Mouse (Mus musculus) A20 (cell line): Measurements from ENCODE around the gene Nicn1.
A peak's percentile ranks its signal among the peaks of the same experiment; 100 is the strongest.
"Not testable (repeated sequence)": the region's sequence is repeated elsewhere in the genome, so short reads cannot be mapped to it uniquely, and the experiment has no call there.

Experiments
- DNase-seq: peaks from one replicate; pipeline ENCODE4 v3.0.0-alpha.2; 2011; ENCODE audit warnings: low read depth, low spot score

The Nicn1 gene

DNA sequence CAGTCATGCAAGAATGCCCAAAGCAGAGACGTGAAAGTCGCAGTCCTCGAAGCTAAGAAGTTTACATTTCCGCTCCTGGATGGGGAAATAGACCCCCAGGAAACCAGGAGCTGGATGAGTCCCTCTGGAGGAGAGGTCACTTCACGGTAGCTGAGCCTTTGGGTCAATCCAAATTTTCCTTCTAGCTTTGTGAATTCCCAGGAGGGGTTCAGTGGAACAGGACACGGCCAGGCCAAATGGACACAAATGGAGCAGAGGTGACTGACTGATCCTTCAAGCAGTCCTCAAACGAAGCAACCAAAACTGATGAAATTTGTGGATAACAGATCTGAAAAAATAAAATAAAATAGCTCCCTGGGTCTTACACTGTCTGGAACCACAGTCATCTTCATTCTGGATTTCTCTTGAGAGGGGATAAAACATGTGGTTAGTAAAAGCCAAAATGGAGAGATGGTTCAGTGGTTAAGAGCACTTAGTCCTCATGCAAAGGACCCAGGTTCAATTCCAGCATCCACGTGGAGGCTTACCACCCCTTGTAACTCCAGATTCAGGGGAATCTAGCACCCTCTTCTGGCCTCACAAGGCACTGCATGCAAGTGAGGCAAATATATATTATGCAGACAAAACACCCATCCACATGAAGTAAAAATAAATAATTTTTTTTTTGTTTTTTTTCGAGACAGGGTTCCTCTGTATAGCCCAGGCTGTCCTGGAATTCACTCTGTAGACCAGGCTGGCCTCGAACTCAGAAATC, 11.4 kb upstream of the Nicn1 start:
- DNase-seq: peak; percentile 77

DNA sequence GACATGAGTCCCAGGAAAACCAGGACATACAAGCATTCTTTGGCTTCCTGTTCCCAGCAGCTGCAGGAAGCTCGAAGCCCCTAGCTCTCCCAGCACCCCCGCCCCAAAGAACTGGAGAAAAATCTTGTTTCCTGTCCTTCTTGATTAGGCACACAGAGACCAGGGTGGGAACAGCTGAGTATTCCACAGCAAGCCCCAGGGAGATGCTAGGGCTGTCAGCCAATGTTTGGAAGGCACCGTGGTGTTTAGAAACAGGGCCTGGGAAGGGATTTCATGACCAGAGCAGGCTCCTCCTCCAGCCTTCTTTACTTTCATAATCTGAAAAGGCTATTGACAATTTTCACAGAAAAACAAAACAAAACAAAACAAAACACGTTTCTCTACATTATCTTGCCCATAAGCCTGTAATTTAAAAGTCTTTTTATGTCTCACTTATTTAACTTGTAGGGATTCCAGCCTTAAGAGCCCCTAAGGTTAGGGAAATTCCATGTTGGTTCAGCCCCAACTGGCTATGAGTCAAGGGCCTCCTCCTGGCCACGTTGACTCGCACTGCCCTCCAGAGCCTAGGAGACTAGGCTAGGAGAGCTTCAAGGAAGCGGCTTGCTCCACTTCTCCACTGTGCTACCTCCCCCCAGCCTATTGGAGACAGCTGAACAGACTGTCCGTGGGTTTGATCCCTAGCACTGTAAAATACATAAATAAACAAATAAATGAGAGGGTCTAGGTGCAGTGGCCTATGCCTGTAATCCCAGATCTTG, 10.0 kb upstream of the Nicn1 start:
- no peak for DNase-seq

DNA sequence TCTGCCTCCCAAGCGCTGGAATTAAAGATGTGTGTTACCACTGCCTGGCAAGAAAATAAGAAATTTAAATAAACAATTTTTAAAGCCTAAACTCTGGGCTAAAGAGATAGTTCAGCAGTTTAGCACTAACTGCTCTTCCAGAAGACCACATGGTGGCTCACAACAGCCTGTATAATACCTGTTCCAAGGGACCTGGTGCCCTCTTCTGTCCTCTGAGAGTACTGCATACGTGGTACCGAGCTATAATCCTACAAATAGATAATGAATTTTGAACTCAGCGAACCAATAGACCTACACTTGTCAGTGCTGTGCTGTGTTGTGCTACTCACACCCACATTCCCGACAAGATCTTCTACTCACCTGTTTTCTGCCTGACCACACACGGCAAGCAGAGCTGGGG, 5.8 kb upstream of the Nicn1 start:
- DNase-seq: peak; percentile 84

DNA sequence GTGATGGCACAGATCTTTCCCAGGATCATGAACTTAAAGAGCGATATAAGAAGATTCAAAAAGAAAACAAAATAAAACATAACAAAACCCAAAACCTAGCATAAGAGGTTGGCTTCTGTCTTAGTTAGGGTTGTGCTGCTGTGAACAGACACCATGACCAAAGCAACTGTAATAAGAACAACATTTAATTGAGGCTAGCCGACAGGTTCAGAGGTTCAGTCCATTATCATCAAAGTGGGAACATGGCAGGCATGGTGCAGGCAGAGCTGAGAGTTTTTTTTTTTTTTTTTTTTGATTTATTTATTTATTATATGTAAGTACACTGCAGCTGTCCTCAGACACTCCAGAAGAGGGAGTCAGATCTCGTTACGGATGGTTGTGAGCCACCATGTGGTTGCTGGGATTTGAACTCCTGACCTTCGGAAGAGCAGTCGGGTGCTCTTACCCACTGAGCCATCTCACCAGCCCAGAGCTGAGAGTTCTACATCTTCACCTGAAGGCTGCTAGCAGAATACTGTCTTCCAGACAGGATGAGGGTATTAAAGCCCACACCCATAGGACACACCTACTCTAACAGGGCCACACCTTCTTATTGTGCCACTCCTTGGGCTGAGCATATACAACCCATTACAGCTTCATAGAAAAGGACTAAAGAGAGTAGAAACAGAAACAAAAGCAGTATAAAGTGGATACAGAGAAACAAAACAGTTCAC, 2.5 kb upstream of the Nicn1 start:
- peak; percentile 14 for DNase-seq

DNA sequence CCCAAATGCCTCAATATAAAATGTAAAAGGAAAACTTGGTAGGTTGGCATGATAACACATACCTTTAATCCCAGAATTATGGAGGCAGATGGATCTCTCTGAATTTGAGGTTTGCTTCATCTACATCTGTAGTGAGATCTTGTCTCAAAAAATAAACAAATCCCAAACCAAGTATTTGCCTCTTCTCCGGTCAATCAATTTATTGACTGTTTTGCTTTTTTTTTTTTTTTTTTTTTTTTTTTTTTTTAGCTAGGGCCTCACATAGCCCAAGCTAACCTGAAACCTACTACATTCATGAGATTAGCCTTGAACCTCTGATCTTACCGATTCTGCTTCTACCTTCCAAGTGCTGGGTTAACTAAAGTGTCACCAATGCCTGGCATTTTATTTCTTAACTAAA, 882 bp upstream of the Nicn1 start:
- DNase-seq: no peak

DNA sequence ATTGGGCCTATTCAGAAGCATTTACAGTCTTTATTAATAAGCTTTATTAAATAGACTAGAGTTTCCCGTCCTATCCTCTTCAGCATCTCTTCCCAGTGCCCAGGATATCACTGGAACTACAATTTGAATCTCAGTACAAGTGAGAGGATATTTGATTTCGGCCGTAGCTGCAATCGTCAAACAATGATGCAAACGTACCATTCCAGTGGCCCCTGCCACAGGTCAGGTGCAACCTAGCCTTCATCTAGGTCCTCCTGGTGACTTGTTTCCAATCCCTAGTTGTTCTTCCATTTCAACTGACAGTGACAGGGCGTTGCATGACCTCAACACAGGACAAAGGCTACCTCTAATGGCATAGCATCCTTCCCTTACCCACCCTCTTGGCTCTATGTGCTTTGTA, 544 bp downstream of the Nicn1 start:
- DNase-seq: no peak

DNA sequence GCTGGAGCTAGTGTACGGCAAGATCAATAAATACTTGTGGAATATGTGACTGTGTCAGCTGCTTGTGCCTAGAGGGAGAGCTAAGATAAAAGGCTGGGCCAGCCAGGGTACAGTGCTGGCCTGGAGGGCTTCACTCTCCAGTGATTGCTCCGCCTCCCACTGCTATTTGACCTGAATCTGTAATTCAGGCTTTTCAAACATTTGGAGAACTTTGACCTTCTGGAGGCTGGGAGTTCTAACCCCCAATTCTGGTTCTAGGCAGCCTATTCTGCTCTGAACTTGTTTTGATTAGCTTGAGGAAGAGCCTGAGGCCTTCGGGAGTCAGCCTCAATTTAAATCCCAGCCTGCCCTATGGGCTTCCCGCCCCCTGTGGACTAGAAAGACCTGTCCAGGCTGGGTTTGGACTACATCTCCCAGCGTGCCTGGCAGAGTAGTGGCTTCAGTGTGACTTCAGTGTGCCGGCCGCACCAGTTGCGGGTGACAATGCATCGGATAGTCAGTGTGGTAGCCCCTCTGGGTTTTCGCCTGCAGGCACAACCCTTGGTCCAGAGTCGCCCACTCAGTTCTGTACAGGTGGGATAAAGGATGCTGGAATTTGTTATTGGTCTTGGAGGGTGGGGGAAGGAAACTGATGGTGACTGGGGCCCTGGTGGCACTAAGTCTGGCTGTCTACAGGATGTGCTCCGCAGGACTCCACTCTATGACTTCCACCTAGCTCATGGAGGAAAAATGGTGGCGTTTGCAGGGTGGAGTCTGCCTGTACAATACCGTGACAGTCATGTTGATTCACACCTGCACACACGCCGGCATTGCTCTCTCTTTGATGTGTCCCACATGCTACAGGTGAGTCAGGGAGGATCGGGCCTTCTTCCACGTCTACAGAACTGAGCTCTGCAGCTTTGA, 6.5 kb downstream of the Nicn1 start, which contains the start of gene Amt:
Gene Amt (plus strand): TSS at position 401 of the 903 bp plus-strand sequence.
- no peak for DNase-seq

DNA sequence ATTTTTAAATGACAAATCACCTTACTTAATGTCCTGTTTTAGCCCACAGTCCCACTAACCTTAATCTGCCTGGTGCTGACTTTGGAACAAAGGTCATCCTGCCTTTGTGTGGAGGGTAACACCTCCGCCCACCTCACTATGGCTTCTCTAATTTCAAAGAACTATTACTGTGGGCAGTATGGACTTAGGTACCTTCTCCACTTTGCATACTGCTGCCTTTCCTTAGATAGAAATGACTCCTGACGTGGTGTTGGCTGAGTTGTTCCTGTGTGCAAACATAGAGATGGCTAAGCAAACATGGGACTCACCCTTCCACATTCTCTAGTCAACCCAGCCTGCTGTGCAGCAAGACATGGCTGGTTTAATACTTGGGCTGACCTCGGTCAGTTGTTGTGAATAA, 11.6 kb downstream of the Nicn1 start:
- no peak for DNase-seq

DNA sequence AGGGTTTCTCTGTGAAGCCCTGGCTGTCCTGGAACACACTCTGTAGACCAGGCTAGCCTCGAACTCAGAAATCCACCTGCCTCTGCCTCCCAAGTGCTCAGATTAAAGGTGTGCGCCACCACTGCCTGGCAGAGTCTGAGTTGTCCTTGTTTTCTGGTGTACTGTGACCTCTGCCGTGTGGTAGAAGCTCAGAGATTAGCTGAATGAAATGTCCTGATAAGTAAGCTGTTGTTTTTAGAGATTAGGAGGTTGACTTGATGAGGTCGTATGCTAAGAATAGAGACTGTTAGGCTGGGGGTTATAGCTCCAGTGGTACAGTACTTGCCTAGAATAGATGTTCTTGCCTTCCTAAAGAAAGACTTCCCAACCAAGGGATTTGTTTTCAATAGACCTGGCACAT, 14.5 kb downstream of the Nicn1 start:
- DNase-seq: no peak

DNA sequence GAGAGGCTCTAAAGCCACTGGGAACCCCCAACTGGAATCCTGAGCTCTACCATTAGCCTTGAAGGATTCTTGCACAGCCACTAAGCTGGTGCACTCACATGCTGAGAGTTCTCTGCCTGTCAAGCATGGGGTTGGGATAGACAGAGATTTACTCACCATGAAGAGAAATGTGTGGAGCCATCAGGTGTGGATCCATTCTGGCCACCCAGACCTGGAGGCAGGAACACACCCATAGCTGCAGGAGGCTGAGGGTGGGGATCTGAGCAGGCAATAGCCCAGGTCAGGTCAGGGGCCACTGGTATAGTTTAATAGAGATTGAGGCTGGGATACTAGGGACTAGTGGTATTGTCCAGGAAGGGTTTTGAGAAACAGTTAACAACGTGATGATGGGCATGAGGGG, 14.9 kb downstream of the Nicn1 start:
- DNase-seq: no peak

DNA sequence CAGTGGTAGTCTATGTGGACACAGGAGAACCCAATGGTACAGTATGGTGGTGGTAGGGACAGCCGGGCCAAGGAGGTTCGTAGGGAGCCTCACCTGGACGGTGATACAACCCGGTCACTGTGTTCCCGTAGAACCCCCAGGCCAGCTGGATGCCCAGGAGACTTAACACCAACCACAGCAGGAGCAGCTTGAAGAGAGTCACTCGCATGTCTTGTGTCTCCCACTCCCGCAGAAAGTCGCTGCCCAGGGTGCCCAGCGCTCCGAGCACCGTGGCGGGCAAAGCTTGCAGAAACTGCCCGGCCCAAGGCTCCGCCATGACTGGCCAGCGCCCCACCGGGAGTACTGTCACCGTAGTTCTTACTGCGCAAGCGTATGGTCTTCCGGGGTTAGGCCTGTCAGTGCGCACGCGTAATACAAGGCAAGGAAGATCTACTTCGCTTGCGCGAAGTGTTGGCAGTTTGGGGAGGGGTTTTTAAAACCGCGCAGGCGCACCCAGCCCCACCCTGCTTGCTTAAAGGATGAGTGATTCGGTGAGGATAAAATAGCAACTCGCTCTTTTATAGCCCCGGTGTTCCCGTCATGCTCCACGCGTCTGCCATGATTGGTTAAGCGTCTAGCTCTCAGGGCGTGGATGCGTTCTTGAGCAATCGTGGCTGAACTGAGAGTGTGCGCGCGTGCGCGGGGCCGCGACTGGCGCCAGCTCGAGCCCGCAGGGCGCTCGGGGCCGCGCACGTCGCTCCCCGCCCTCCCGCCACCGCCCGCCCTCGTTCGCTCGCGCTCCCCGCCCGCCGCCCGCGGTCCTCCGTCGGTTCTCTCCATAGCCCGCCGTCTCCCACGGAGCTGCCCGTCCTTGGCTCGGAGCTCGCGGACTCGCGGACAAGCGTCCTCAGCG, 15.6 kb downstream of the Nicn1 start, which contains the start of the genes Rhoa and Tcta:
Gene Rhoa (plus strand): TSS at position 501 of the 892 bp plus-strand sequence.
Gene Tcta (minus strand): TSS at position 532 of the 892 bp plus-strand sequence.
- peak; percentile 100 for DNase-seq

DNA sequence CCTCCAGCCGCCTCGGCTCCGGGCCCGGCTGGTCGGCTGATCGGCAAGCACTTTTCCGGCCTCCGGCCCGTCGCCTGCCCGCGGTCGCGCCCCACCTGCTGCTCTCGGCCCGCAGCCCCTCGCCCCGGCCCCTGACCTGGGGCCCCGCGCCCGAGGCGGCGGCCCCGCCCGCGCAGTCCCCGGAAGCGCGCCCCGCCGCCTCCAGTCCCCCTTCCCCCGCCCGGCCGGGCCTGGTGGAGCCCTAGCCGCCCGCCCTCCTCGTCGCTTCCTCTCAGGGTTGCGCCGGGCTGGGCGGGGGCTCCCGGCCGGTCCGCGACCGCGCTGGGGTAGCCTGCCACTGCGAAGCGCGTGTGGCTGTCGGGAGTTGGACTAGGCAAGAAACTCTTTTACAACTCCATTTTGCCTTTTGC, 16.3 kb downstream of the Nicn1 start:
- peak; percentile 85 for DNase-seq

DNA sequence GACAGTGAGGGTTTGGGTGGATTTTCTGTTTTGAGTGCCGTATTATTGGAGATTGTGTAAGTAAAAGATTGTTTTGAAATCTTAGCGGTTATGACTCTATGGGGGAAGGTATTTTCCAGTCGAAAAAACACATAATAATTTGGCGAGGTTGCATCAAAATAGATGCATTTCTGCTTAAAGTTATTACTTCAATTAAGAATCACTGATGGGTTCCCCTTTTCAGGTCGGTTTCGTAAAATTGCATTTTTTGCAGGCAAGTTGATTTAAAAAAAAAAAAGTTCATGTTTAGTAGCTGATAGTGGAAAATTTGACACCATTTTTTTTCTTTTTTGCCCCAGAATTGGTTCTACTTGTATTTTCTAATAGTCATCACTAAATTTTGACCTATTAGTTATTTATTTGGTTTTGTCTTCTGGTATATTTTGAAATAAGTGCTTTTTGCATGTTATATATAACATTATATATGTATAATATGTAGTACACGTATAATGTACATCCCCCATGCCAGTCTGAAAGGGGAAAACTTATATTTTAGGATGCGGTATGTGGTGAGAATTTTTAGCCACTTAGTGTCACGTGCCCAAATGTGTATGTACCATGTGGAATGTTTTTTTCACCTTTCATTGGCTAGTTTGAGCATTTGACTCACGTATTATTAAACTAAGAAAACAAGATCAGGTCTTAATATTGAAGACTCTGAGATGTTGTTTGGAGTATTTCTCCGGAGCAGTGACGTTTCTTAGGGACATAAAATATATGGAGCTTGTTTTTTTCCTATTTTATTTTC, 17.0 kb downstream of the Nicn1 start:
- peak; percentile 33 for DNase-seq

DNA sequence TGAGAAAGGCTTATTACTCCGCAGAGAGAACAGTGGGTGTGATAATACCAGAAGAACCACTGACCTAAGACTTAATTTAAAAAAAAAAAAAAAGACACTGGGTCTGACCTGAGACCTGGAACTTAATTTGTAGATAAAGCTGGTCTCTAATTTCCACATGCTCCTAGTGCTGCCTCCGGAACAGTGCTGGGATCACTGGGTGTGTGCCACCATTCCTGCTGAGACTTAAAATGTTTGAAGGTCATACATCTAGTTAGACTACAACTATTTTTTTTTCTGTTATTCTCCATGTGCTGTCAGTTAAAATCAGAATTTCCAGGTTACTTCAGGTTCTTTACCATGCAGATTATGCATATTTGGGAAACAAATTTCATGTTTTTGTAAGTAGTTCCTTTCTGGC, 17.9 kb downstream of the Nicn1 start:
- no peak for DNase-seq

DNA sequence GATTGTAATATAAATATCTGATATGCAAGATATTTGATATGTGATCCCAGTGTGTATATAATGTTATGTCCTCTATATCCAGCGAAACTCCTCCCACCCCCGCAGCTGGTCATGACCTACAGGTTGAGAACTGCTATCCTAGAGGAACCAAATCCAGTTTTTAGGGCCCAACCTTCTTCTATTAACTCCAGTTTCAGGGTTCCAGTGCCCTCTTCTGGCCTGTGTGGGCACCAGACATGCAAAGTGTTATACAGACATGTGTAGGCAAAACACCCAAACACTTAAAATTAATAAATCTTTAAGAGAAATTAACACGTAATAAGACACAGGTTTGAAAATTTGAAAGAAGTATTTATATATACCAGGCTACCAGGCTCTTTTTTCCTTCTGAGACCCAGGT, 27.3 kb downstream of the Nicn1 start:
- peak; percentile 32 for DNase-seq

DNA sequence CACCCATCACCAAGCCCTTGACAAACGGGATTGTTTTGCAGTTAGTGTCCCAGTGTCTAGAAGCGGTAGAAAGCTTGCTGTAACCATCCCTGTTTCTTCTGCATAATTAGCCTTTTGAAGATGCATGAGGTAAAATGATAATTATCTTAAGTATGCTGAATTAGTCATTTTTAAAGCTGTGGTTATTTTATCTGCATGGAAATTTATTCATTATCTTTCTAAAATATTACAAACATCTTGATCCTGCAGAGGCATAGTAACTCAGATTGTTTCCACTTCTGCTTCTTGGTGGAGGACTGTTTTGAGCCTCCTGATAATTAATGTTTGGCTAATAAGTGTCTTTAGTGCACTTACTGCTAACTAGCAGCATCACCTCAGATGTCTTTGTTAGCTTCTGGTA, 28.2 kb downstream of the Nicn1 start:
- DNase-seq: no peak

DNA sequence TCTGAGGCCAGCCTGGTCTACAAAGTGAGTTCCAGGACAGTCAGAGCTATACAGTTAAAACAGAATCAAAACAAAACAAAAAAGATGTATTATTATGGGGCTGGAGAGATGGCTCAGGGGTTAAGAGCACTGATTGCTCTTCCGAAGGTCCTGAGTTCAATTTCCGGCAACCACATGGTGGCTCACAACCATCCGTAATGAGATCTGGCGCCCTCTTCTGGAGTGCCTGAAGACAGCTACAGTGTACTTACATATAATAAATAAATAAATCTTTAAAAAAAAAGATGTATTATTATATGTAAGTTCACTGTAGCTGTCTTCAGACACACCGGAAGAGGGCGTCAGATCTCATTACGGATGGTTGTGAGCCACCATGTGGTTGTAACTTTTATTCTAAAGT, 31.8 kb downstream of the Nicn1 start:
- not testable (repeated sequence) for DNase-seq

DNA sequence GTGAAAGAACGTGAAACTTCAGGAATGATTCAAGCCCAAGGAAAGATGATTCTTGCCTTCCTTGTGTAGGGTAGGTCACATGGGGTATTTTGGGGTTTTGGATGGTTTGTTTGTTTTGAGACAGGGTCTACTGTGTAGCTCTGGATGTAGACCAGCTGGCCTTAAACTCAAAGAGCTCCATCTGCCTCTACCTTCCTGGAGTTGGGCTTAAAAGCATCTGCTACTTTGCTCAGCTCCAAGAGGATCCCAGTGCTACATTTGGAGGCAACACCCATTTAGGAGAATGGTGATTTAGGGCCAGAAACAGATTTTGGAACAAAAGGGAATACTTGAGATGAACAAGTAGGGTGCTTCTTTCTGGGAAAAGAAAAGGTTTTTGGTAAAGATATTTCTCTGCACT, 34.6 kb downstream of the Nicn1 start:
- DNase-seq: no peak

DNA sequence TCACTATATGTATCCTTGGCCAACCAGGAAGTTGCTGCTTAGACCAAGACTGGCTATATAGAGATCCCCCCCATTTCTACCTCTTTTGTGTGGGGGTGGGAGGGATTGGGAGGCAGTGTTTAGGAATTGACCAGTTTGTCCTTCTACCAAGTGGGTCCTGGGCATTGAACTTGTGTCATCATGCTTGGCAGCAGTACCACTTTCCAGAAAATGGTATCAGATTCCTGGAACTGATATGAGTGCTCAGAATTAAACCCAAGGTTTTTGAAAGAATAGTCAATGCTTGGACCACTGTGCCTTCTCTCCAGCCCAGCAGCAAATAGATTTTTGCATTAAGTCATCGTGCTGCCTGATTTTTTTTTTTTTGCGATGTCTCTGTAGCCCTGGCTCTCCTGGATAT, 35.6 kb downstream of the Nicn1 start:
- no peak for DNase-seq
